Mouse (Mus musculus): ENCODE data around the gene Igf2bp3. TPM values are rescaled to one million over a fixed set of nuclear protein-coding genes. Genes with fewer than 3 reads are reported as not detected.

The Igf2bp3 gene
- polyA plus RNA-seq, 1 experiment = 0.30 TPM

GRCm38 (mm10) chr6:49120370-49120769 is 94.4 kb downstream of the Igf2bp3 start:
- no peaks in the 10 kb centered on the region for H3K79me3 ChIP-seq (ENCODE audit: low read depth)
- H3K79me2 ChIP-seq (ENCODE audit: control insufficient read depth, insufficient read depth) = no peaks in the 10 kb centered on the region
- no peak overlapping the region for H3ac ChIP-seq (ENCODE audit: control insufficient read depth, insufficient read length, low read depth)
- no peaks in the 10 kb centered on the region for H3K36me3 ChIP-seq (ENCODE audit: control insufficient read depth, insufficient read depth)
- TF ChIP-seq CTCF (IDR thresholded peaks at IDR 0.05; ENCODE audit: control insufficient read depth, insufficient read depth, insufficient read length) (no peak), MAX (IDR thresholded peaks at IDR 0.05) (no peak), FOSL1 (IDR thresholded peaks at IDR 0.05; ENCODE audit: insufficient read depth, low read length, poor library complexity, severe bottlenecking) (no peak), USF1 (IDR thresholded peaks at IDR 0.05; ENCODE audit: low read depth) (no peak)
- no peak overlapping the region for H3K4me3 ChIP-seq (ENCODE audit: insufficient read depth, poor library complexity, severe bottlenecking)
- peaks cover 6% of the 10 kb centered on the region for H3K27me3 ChIP-seq (ENCODE audit: control insufficient read depth, insufficient read depth, insufficient read length)

DNA sequence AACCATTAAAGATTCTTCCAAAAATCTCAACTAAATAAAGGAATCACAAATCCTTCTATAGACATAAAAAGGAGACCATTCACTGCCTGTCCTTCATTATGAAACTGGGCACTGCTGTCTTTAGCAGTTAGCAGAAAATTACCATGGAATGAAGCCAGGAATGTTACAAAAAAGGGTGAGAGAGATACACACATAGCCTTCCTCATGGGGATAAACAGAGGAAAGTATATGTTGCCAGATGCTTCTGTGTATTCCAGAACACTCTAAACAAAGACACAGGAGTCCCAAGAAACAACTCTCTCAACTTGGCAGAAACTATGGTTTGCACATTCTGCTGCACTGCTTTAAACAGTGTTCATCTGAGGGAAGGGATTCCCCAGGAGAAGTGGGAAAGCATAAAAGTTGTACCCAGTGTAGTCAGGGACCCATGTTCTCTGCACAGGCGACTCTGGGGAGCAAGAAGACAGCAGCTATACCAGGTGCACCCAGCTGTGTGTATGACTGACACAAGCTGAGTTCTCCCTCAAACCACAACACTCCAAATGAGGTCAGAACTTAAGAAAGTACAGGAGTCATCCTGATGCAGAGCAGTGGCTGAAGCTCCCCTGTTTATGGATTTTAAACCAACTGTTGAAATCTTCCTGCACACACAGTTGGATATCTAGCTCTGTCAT is 95.2 kb downstream of the Igf2bp3 start:
- H3ac ChIP-seq (ENCODE audit: control insufficient read depth, insufficient read length, low read depth) = no peak overlapping the region
- no peaks in the 10 kb centered on the region for H3K79me3 ChIP-seq (ENCODE audit: low read depth)
- H3K27me3 ChIP-seq (ENCODE audit: control insufficient read depth, insufficient read depth, insufficient read length) = peaks cover 6% of the 10 kb centered on the region
- no peaks in the 10 kb centered on the region for H3K36me3 ChIP-seq (ENCODE audit: control insufficient read depth, insufficient read depth)
- H3K4me3 ChIP-seq (ENCODE audit: insufficient read depth, poor library complexity, severe bottlenecking) = no peak overlapping the region
- no peak for TF ChIP-seq CEBPB (IDR thresholded peaks at IDR 0.05; ENCODE audit: low read depth)
- no peak for TF ChIP-seq MYOG (IDR thresholded peaks at IDR 0.05; ENCODE audit: control insufficient read depth, extremely low read depth, insufficient read length)
- TF ChIP-seq CTCF (IDR thresholded peaks at IDR 0.05; ENCODE audit: control insufficient read depth, insufficient read depth, insufficient read length) = no peak
- no peak for TF ChIP-seq MAX (IDR thresholded peaks at IDR 0.05)
- no peak for TF ChIP-seq FOSL1 (IDR thresholded peaks at IDR 0.05; ENCODE audit: insufficient read depth, low read length, poor library complexity, severe bottlenecking)
- TF ChIP-seq USF1 (IDR thresholded peaks at IDR 0.05; ENCODE audit: low read depth) = no peak
- no peak for TF ChIP-seq MYOD1 (IDR thresholded peaks at IDR 0.05; ENCODE audit: control insufficient read depth, insufficient read length, low read depth)
- no peaks in the 10 kb centered on the region for H3K79me2 ChIP-seq (ENCODE audit: control insufficient read depth, insufficient read depth)

DNA sequence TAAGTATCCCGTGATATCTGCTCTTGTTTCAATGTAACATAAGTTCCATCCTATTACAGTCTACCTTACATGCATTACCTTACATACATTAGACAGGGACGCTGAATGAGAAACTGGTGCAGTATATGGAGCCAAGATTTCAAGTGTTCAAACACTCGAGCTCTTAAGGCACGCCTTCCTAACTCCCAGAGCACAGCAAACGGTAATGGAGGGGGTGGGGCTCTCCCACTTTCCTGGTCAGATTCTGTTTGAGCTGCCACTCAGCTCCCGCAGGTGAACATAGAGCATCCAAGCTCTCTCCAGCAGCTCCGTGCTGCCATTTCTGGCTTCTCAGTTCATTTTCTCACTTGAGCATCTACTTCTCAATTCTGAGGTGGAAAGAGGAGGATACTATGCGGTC is 96.3 kb downstream of the Igf2bp3 start:
- TF ChIP-seq MYOG (IDR thresholded peaks at IDR 0.05; ENCODE audit: control insufficient read depth, extremely low read depth, insufficient read length) (no peak), FOSL1 (IDR thresholded peaks at IDR 0.05; ENCODE audit: insufficient read depth, low read length, poor library complexity, severe bottlenecking) (no peak), MAX (IDR thresholded peaks at IDR 0.05) (no peak), USF1 (IDR thresholded peaks at IDR 0.05; ENCODE audit: low read depth) (no peak)
- Histone ChIP-seq H3K79me2 (ENCODE audit: control insufficient read depth, insufficient read depth) (no peaks in the 10 kb centered on the region), H3K36me3 (ENCODE audit: control insufficient read depth, insufficient read depth) (no peaks in the 10 kb centered on the region), H3K4me3 (ENCODE audit: insufficient read depth, poor library complexity, severe bottlenecking) (no peak overlapping the region), H3K27me3 (ENCODE audit: control insufficient read depth, insufficient read depth, insufficient read length) (peaks cover 6% of the 10 kb centered on the region), H3K79me3 (ENCODE audit: low read depth) (no peaks in the 10 kb centered on the region), H3ac (ENCODE audit: control insufficient read depth, insufficient read length, low read depth) (no peak overlapping the region)

GRCm38 (mm10) chr6:49116241-49116640 is 98.5 kb downstream of the Igf2bp3 start:
- H3K79me2 ChIP-seq (ENCODE audit: control insufficient read depth, insufficient read depth) = no peaks in the 10 kb centered on the region
- no peak for TF ChIP-seq MAX (IDR thresholded peaks at IDR 0.05)
- no peak for TF ChIP-seq CEBPB (IDR thresholded peaks at IDR 0.05; ENCODE audit: low read depth)
- TF ChIP-seq USF1 (IDR thresholded peaks at IDR 0.05; ENCODE audit: low read depth) = no peak
- no peak for TF ChIP-seq CTCF (IDR thresholded peaks at IDR 0.05; ENCODE audit: control insufficient read depth, insufficient read depth, insufficient read length)
- no peak for TF ChIP-seq FOSL1 (IDR thresholded peaks at IDR 0.05; ENCODE audit: insufficient read depth, low read length, poor library complexity, severe bottlenecking)
- no peak for TF ChIP-seq MYOD1 (IDR thresholded peaks at IDR 0.05; ENCODE audit: control insufficient read depth, insufficient read length, low read depth)
- TF ChIP-seq MYOG (IDR thresholded peaks at IDR 0.05; ENCODE audit: control insufficient read depth, extremely low read depth, insufficient read length) = no peak
- no peaks in the 10 kb centered on the region for H3K79me3 ChIP-seq (ENCODE audit: low read depth)
- H3K27me3 ChIP-seq (ENCODE audit: control insufficient read depth, insufficient read depth, insufficient read length) = peaks cover 6% of the 10 kb centered on the region
- no peak overlapping the region for H3K4me3 ChIP-seq (ENCODE audit: insufficient read depth, poor library complexity, severe bottlenecking)
- H3K36me3 ChIP-seq (ENCODE audit: control insufficient read depth, insufficient read depth) = no peaks in the 10 kb centered on the region
- H3ac ChIP-seq (ENCODE audit: control insufficient read depth, insufficient read length, low read depth) = no peak overlapping the region

- Histone ChIP-seq H3K79me2 (ENCODE audit: control insufficient read depth, insufficient read depth) (no peaks in the 10 kb centered on the region), H3K4me3 (ENCODE audit: insufficient read depth, poor library complexity, severe bottlenecking) (no peak overlapping the region), H3K27me3 (ENCODE audit: control insufficient read depth, insufficient read depth, insufficient read length) (peaks cover 6% of the 10 kb centered on the region), H3K79me3 (ENCODE audit: low read depth) (no peaks in the 10 kb centered on the region), H3K36me3 (ENCODE audit: control insufficient read depth, insufficient read depth) (no peaks in the 10 kb centered on the region), H3ac (ENCODE audit: control insufficient read depth, insufficient read length, low read depth) (no peak overlapping the region)
- TF ChIP-seq MYOD1 (IDR thresholded peaks at IDR 0.05; ENCODE audit: control insufficient read depth, insufficient read length, low read depth) = no peak
Measured at GRCm38 (mm10) chr6:49115550-49115949, 99.2 kb downstream of the Igf2bp3 start.

- H3ac ChIP-seq (ENCODE audit: control insufficient read depth, insufficient read length, low read depth) = no peak overlapping the region
- no peak overlapping the region for H3K4me3 ChIP-seq (ENCODE audit: insufficient read depth, poor library complexity, severe bottlenecking)
- H3K36me3 ChIP-seq (ENCODE audit: control insufficient read depth, insufficient read depth) = no peaks in the 10 kb centered on the region
- H3K27me3 ChIP-seq (ENCODE audit: control insufficient read depth, insufficient read depth, insufficient read length) = peaks cover 6% of the 10 kb centered on the region
- H3K79me2 ChIP-seq (ENCODE audit: control insufficient read depth, insufficient read depth) = no peaks in the 10 kb centered on the region
- TF ChIP-seq CEBPB (IDR thresholded peaks at IDR 0.05; ENCODE audit: low read depth) = no peak
- TF ChIP-seq FOSL1 (IDR thresholded peaks at IDR 0.05; ENCODE audit: insufficient read depth, low read length, poor library complexity, severe bottlenecking) = no peak
- TF ChIP-seq USF1 (IDR thresholded peaks at IDR 0.05; ENCODE audit: low read depth) = no peak
- TF ChIP-seq CTCF (IDR thresholded peaks at IDR 0.05; ENCODE audit: control insufficient read depth, insufficient read depth, insufficient read length) = no peak
- TF ChIP-seq MYOG (IDR thresholded peaks at IDR 0.05; ENCODE audit: control insufficient read depth, extremely low read depth, insufficient read length) = no peak
- no peak for TF ChIP-seq MYOD1 (IDR thresholded peaks at IDR 0.05; ENCODE audit: control insufficient read depth, insufficient read length, low read depth)
- no peaks in the 10 kb centered on the region for H3K79me3 ChIP-seq (ENCODE audit: low read depth)
Measured at GRCm38 (mm10) chr6:49114457-49114856, 100.3 kb downstream of the Igf2bp3 start.

All from C2C12 (cell line).